Mouse (Mus musculus): ENCODE measurements around the gene Nfkbil1.

DNA sequence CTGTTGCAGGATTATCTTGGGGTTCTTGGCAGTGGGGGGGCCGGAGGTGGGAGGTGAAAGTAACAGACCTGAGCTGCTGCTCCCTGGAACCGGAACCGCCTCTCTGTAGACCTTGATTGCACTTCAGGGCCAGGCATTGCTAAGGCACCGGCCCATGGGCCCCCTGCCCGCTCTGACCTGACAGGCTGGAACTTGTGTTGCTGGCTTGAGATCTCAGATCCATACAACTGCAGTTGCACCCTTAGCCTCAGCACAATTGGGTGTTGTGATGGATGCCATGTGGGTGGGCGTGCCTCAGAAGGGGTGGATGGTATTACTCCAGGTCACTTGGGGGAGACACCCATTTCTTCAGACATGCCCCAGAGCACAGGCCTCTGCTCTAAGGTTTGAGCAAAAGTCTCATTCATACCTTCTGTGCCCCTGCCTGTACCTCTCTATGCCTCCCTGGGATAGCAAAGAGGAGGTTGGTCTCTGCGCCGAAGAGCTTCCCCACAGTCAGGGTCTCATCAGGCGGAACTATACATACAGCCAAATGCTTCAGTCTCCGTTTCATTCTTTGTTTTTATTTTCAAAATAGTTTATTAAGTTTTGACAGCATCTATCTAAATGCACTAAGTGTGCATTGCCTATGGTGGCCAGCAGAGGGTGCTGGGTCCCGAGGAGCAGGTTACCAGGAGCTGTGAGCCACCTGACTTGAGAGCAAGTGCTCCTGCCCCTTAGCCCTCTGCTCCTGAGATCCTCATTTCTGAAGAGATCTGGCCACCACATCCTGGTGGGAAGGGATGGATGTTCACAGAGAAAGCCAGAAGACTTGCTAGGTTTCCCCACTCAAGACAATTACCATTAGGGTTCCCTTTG, 18.9 kb upstream of the Nfkbil1 start:
- TF ChIP-seq CTCF (IDR thresholded peaks at IDR 0.05; ENCODE audit: extremely low read depth, insufficient read length, insufficient replicate concordance, low read depth, low read length) (peak; percentile 86; the same call in 1 of the 2 replicates), POLR2A (IDR thresholded peaks at IDR 0.05; ENCODE audit: low read depth, low read length) (no peak)
